Mouse (Mus musculus) spleen, postnatal 0 days (tissue): ENCODE measurements around the gene Pip4k2a. TPM values are rescaled to one million over a fixed set of nuclear protein-coding genes. Genes with fewer than 3 reads are reported as not detected.

Source experiments
- polyA plus RNA-seq: library from polyadenylated mRNA; unstranded; fragments of >200 nt; fragmentation: Nextera tagmentation; extraction: Ambion mirVana; gene quantifications from 2 replicates; pipeline ENCODE4 v1.2.1, GENCODE M21; 2015

Gene Pip4k2a
- polyA plus RNA-seq, result 20.4 and 20.8 TPM in 2 replicates

DNA sequence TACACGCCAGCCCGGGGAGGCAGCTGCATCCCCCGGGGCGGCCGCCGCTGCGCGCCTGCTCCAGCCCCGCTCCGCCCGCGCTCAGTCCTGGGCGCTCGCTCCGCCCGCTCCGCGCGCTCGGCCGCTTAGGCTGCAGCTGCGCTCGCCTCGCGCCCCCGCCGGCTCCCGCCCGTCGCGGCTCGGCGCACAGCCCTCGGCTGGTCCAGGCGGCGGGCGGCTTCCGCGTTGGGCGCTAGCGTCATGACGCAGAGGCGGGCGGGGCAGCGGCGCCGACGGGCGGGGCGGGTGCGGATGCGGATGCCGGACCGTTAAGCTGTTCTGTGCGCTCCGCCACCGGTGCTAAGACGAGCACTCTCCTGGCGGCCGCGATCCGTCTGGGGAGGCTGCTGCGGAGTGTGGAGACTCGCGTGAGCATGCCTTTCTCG is at the start of gene Pip4k2a, which contains the start of gene 4930426L09Rik:
Gene Pip4k2a (minus strand): TSS at position 73 of the 425 bp plus-strand sequence.
Gene 4930426L09Rik (plus strand): TSS at position 290 of the 425 bp plus-strand sequence.

Other genes starting within 250 kb of the Pip4k2a start
- 0.51 and 1.0 TPM in 2 replicates for gene 4930426L09Rik, start 217 bp upstream of the Pip4k2a start, polyA plus RNA-seq
- 0.82 and 1.0 TPM in 2 replicates for gene Armc3, start 201.2 kb upstream of the Pip4k2a start, polyA plus RNA-seq